ENCODE assay signal across 12 mouse cellular contexts in genomic region chr11:101885881-101886319, GRCm38 (mm10). TPM values are rescaled to one million over a fixed set of nuclear protein-coding genes. Genes with fewer than 3 reads are reported as not detected.
DNase-seq lines count a peak whose midpoint lies in the region; ATAC-seq and TF ChIP-seq lines count a peak whose summit lies in the region.
"Had no signal": no experiment of that assay in that cellular context is flagged by ENCODE, and none has a peak within 500 bp of the region (broad histone marks: within the 10 kb centered on the region; RNA-seq: fewer than 3 reads in every experiment).

No protein-coding gene starts in this region.

- no peaks in the 10 kb centered on the region for H3K9me3 ChIP-seq in lung, embryonic 14.5 days (ENCODE audit: low read depth, low read length)
- H3K9me3 ChIP-seq in embryonic facial prominence, embryonic 14.5 days (ENCODE audit: control insufficient read depth, low read length), result no peaks in the 10 kb centered on the region
- H3K9me3 ChIP-seq: hindbrain, embryonic 13.5 days had no signal

- no peaks in the 10 kb centered on the region for H3K27me3 ChIP-seq in lung, embryonic 14.5 days (ENCODE audit: insufficient read depth, low read length)
- H3K27me3 ChIP-seq in embryonic facial prominence, embryonic 14.5 days (replicated peaks; ENCODE audit: control insufficient read depth, insufficient read depth, low read length), result 0 out of 2 replicates have a peak, but pooled peaks cover 5% of the 10 kb centered on the region

- no peak overlapping the region for H3K4me3 ChIP-seq in lung, embryonic 14.5 days (ENCODE audit: low read depth, low read length)
- H3K4me3 ChIP-seq in lung, adult 2 months (replicated peaks; ENCODE audit: extremely low read depth, low read depth, low read length), result no peak overlapping the region
- H3K4me3 ChIP-seq in embryonic facial prominence, embryonic 14.5 days (ENCODE audit: low read depth, low read length), result no peak overlapping the region
- H3K4me3 ChIP-seq: hindbrain, embryonic 13.5 days had no signal

- WGBS in lung, embryonic 14.5 days, result 51% methylated on average over 6 of the region's 6 CpGs
- 38% methylated on average over 6 of the region's 6 CpGs for WGBS in lung, adult 2 months
- 37% methylated on average over 6 of the region's 6 CpGs for WGBS in embryonic facial prominence, embryonic 14.5 days

- no peak overlapping the region for H3K4me2 ChIP-seq in lung, embryonic 14.5 days
- no peak overlapping the region for H3K4me2 ChIP-seq in embryonic facial prominence, embryonic 14.5 days (ENCODE audit: low read depth, low read length)
- H3K4me2 ChIP-seq: hindbrain, embryonic 13.5 days had no signal

- intact Hi-C loops in heart, postnatal 36 days (cut with DNase I), result no loop called here
- intact Hi-C loops in left cerebral cortex, postnatal 4 days (cut with DNase I), result no loop called here

- DNase-seq in heart, adult 11 months, result peak; percentile 91
- DNase-seq in heart, postnatal 36 days, result no peak
- DNase-seq in lung, embryonic 14.5 days, result no peak
- DNase-seq in lung, adult 2 months, result no peak
- DNase-seq in embryonic facial prominence, embryonic 14.5 days (ENCODE audit: low spot score), result peak; percentile 52
- peak; percentile 37 for DNase-seq in retina, embryonic 14.5 days (ENCODE audit: low spot score)
- DNase-seq in left cerebral cortex, postnatal 4 days, result no peak
- DNase-seq in cerebellum, adult 9-11 months, result no peak
- DNase-seq: adrenal gland, postnatal 10 days; cerebellum, adult 11 months had no signal

- ATAC-seq in lung, embryonic 14.5 days (ENCODE audit: insufficient read depth), result no peak
- no peak for ATAC-seq in embryonic facial prominence, embryonic 14.5 days (ENCODE audit: low read depth)

- H3K27ac ChIP-seq in lung, embryonic 14.5 days (ENCODE audit: low read depth), result peak overlapping the region; percentile 69
- H3K27ac ChIP-seq in embryonic facial prominence, embryonic 14.5 days (replicated peaks; ENCODE audit: low read depth, low read length), result 0 out of 2 replicates have a peak overlapping the region, but pooled peaks have one; percentile 21
- H3K27ac ChIP-seq: macrophage had no signal

- no peak overlapping the region for H3K9ac ChIP-seq in lung, embryonic 14.5 days
- no peak overlapping the region for H3K9ac ChIP-seq in embryonic facial prominence, embryonic 14.5 days (ENCODE audit: low read depth, low read length)
- H3K9ac ChIP-seq: hindbrain, embryonic 13.5 days had no signal

- TF ChIP-seq CTCF in lung, embryonic 14.5 days (IDR thresholded peaks at IDR 0.05; ENCODE audit: low read depth), result no peak
- TF ChIP-seq CTCF in lung, adult 2 months (IDR thresholded peaks at IDR 0.05; ENCODE audit: insufficient read depth, low read length), result no peak

- H3K36me3 ChIP-seq in lung, embryonic 14.5 days (ENCODE audit: insufficient read depth), result no peaks in the 10 kb centered on the region
- H3K36me3 ChIP-seq in embryonic facial prominence, embryonic 14.5 days (ENCODE audit: control insufficient read depth, insufficient read depth, low read length), result no peaks in the 10 kb centered on the region
- H3K36me3 ChIP-seq: hindbrain, embryonic 13.5 days had no signal

- H3K4me1 ChIP-seq in lung, embryonic 14.5 days (ENCODE audit: insufficient read depth), result peaks cover 51% of the 10 kb centered on the region
- peaks cover 10% of the 10 kb centered on the region for H3K4me1 ChIP-seq in lung, adult 2 months (ENCODE audit: control insufficient read depth, insufficient read depth, low read length)
- peaks cover 33% of the 10 kb centered on the region for H3K4me1 ChIP-seq in embryonic facial prominence, embryonic 14.5 days (ENCODE audit: control insufficient read depth, insufficient read depth, low read length)

- no peak for TF ChIP-seq POLR2A in lung, adult 2 months (IDR thresholded peaks at IDR 0.05; ENCODE audit: borderline replicate concordance, extremely low read depth, low read depth, low read length)

RNA-seq across cellular contexts. Expression of gene Meox1, which starts 8.3 kb away (rescaled TPM):
- 1 to 10 TPM; 6.9 to 8.0 TPM for total RNA-seq in heart, postnatal 36 days (2021)
- 7.9 and 9.3 TPM in 2 replicates for polyA plus RNA-seq in lung, embryonic 14.5 days (2014; fragmentation: Nextera tagmentation; extraction: Ambion mirVana)
- 4.3 and 4.4 TPM in 2 replicates for polyA plus RNA-seq in lung, adult 2 months (2012; rRNA removed)
- 12.7 and 16.7 TPM in 2 replicates for polyA plus RNA-seq in embryonic facial prominence, embryonic 14.5 days (2014; fragmentation: Nextera tagmentation; extraction: Ambion mirVana)
- 1 to 10 TPM; 1.2 to 1.5 TPM for total RNA-seq in left cerebral cortex, postnatal 4 days (2021)
- polyA plus RNA-seq: macrophage had no signal

Comparison
In these comparisons a context has a peak if more than half of its experiments do, and no peak if none do; other contexts are left out.
1. DNase-seq: peak in heart, adult 11 months (single experiment), embryonic facial prominence, embryonic 14.5 days (single experiment) and retina, embryonic 14.5 days (single experiment); none in heart, postnatal 36 days (0 of 2), lung, embryonic 14.5 days (single experiment), lung, adult 2 months (single experiment), left cerebral cortex, postnatal 4 days (single experiment) and cerebellum, adult 9-11 months (single experiment).